Mouse (Mus musculus) left cerebral cortex, postnatal 4 days (tissue): Measurements from ENCODE around the gene Uqcc1. TPM values are rescaled to one million over a fixed set of nuclear protein-coding genes. Genes with fewer than 3 reads are reported as not detected.
"Not testable (repeated sequence)": the region's sequence is repeated elsewhere in the genome, so short reads cannot be mapped to it uniquely, and the experiment has no call there.

Experiments used
- DNase-seq: peaks from one replicate; pipeline ENCODE4 v3.0.0-alpha.2; 2022
- intact Hi-C: fragments of 180-260 bp; cut with DNase I; formaldehyde crosslinking; loops from one replicate; pipeline ENCODE4 v1.15.1; 2025
- total RNA-seq, 2 experiments: library from RNA; stranded (reverse); gene quantifications; 2 replicates each; pipeline ENCODE4 v1.2.3; 2021

Uqcc1 gene
- total RNA-seq, 2 experiments from 2014 or later = 42.3 to 43.7 TPM

DNA sequence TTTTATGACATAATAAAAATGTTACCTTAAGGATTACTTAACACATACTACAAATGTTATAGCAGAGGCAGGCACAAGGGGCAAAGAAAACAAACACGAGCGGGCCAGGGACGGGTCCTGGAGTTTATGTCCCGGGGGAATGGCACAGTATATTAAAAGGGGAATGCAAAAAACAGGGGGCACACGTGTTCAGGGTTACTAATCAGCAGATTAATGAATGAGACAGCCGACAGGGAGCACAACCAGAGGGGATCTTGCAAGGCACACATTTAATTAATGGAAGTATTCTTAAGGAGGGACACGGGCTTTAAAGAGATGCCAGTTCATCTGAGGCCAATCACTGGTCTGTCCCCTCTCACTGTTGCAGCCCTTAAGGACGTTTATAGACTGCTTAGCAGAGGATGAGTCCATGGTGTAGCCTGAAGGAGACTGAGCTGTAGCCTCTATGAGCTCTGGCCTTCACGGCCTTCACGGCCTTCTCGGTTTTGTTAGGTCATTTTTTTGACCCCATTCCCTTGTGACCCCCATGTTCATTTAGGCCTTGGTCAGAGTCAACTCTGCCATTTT, 66.7 kb downstream of the Uqcc1 start:
- intact Hi-C loops = no loop called here
- no peak for DNase-seq

DNA sequence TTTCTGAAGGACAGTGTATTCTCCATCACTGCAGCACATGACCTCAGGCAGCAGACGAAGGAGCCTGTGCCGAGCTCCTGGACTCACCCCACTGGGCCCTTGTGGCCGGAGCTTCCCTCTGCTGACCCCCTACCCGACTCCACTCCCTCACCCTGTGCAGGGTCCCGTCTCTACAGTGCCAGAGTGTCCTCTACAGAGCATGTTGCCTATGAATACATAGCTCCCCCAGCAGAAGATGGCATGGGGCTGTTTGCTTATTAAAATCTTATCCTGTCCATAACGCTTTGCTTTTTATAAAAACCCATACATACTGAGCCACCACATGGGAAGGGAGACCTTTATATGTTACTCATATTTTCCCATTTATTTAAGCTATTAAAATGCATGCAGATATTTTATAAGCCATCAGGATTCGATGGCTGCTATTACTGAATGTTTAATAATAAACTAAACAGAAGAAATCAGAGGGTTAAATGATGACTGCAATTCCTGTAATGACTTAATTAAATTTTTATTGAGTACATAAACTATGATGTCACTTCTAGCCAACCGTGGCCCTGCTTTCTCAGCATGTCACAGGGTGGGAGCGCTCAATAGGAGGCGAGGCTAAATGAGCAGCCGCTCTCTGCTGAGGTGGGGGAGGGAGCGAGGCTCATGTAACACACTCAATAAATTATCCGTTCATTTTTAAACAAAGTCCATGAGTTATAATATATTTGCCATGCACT, 67.4 kb downstream of the Uqcc1 start:
- intact Hi-C loops = no loop called here
- DNase-seq = peak; percentile 36

GRCm38 (mm10) chr2:155861581-155861980, 68.5 kb downstream of the Uqcc1 start:
- intact Hi-C loops = no loop called here
- DNase-seq = no peak

GRCm38 (mm10) chr2:155860102-155860501, 70.0 kb downstream of the Uqcc1 start:
- intact Hi-C loops = no loop called here
- no peak for DNase-seq

GRCm38 (mm10) chr2:155852536-155852935, 77.6 kb downstream of the Uqcc1 start:
- no peak for DNase-seq
- intact Hi-C loops = no loop called here

GRCm38 (mm10) chr2:155850120-155850519, 80.0 kb downstream of the Uqcc1 start:
- no peak for DNase-seq
- intact Hi-C loops = no loop called here

- intact Hi-C loops = loop anchor here (5.0 kb wide), 1 partner anchor 98 kb away; the partner anchor contains the start of gene Gdf5
- DNase-seq = no peak
Observed at GRCm38 (mm10) chr2:155849464-155849863, 80.6 kb downstream of the Uqcc1 start.

DNA sequence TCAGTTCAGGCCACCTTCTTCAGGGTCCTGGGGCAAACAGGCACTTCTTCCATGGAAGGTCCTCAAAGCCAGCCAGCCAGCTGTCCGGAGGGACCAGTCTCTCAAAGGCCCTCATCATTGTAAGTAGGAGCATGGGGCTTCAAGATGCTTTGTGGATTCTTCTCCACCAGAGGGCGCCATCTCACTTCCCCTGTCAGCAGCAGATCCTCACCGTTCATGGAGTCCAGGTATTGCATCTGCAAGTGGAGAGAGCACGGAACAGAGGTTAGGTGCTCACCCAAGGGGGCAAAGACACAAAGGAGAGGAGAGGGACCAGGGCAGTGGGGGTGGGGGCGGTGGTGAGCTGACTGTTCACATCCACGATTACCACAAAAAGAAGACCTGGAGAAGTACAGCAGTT, 81.8 kb downstream of the Uqcc1 start:
- intact Hi-C loops = loop anchor here (5.0 kb wide), 1 partner anchor 99 kb away; the partner anchor contains the start of gene Gdf5
- DNase-seq = peak; percentile 83

DNA sequence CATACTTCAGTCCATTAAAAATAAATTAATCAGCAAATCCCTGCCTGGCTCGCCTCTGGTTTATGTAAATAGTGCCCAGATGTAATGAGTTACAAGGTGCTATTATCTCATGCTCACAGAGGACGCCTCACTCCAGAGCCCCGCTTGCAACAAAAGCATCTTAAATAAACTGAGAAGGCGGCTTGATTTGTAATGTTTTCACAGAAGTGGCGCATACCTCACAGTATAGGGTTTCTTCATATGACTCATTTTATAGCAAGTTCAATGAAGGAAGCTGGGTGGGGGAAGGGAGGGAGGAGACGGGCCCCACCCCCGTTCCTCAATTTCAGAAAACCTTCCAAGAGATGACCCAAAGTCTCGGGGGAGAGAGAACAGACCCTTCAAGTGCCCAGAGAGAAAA, 83.2 kb downstream of the Uqcc1 start:
- no peak for DNase-seq
- intact Hi-C loops = loop anchor here (5.0 kb wide), 1 partner anchor 100 kb away; the partner anchor contains the start of gene Gdf5

DNA sequence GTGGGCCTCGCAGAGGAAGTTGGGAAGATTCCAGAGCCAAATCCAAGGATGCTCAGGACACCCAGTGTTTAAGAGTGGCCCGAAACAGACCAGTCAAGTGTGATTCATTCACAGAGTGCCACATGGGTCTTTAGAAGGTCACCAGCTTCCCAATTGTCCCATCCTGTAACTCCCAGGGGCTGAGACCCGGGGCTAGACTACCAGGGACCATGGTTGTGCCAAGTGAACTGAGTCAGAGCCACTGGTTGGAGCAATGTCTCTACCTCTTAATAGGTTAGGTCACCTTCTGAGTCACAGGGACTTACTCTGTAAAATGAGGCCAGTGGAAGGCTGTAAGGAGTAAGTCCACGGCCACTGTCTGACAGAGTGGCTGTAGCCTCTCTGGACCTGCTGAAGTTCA, 91.1 kb downstream of the Uqcc1 start:
- intact Hi-C loops = no loop called here
- DNase-seq = no peak

DNA sequence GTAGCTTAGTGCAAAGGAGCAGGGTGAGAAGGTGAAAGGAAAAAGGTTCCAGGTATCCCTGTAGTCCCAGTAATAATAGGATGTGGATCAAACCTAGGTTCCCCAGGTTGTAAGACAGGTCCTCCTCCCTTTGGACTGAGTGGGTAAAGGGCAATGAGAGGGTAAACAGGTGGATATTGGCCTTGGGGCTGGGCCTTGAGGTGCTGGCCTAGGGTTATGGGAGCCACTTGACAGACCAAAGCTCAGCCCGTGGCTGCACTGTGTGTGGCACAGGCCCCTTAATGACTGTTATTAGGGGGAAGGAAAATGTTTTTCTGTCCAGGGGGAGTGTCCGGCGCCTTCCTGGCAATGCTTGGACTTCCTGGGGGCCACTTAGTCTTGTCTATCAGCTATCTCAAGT, 92.1 kb downstream of the Uqcc1 start:
- intact Hi-C loops = no loop called here
- no peak for DNase-seq

- intact Hi-C loops = no loop called here
- no peak for DNase-seq
Observed at GRCm38 (mm10) chr2:155834732-155835131, 95.4 kb downstream of the Uqcc1 start, which contains the start of gene Fam83c. Gene Fam83c, minus strand, starts transcription at chr2:155834854.

GRCm38 (mm10) chr2:155832087-155832486, 98.0 kb downstream of the Uqcc1 start:
- intact Hi-C loops, DNase-seq: not testable (repeated sequence)

DNA sequence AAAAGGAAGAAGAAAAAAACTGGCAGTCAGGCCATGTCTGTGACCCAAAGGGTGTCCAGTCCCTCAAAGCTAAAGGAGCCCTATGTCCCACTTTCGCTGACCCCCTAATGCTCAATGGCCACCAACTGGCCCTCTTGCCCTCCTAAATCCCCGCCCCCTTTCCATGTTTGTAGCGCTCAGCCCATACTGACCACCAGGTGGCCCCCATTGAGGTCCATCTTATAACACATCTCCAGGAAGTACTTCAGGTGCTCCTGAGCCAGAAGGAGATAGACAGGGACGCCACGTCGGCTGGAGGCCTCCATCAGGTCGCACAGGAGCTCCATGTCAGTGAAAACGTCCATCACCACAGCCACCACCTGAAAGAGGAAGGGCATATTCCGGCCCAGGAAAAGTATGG, 98.8 kb downstream of the Uqcc1 start:
- no peak for DNase-seq

DNA sequence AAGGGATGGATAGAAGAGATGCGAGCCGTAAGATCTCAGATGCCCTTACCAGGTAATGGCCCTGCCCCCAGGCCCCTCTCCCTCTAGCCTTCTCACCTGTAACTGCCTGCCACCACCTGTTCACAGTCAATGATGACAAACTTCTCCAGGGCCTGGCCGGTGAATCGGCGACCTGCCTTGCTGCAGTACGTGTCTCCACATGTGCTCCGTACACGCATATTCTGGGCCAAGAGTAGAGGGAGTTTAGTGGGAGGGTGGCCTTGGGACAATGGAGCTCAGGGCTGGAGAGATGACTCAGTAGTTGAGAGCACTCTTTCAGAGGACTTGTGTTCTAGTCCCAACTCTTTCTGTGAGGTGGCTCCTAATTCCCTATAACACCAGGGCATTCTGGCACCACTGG, 99.3 kb downstream of the Uqcc1 start:
- intact Hi-C loops = no loop called here
- no peak for DNase-seq

More for the DNA sequence above, 98.8 kb downstream of the Uqcc1 start:
- intact Hi-C loops = no loop called here

DNA sequence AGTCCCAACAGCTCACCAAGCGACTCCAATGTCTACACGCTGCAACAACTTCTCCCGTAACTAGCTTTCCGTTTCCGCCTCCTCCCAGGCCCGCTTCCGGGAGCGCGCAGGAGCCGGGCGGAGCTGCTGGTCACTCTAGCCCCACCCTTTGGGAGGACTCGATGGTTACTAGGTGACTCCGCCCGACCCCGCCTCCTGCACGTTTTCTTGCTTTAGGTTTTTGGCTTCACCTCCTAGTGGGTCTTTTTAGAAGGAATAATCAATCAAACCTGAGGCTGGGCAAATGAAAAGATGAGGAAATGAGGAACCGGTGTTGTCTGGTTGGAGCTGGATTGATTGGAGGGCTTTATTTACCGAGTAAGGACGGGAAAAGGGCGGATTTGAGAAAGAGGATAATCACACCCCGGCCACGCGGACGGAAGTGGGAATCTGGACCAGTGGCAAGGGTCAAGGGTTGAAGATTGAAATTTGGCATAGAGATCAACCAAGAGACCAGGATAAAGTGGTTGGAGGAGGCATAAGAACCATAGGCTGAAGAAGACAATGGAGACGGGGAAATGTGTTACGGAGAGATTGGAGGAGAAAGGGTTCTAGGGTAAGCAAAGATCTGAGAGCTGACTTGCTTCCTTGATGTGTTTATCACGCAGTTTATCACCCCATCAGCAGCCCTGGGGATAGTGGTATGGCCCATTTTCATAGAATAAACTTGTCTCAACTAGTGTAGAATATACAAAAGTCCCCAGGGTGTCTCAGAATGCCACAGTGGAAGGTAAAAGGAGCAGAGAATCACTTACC, 103.3 kb downstream of the Uqcc1 start, which contains the start of gene Eif6:
Gene Eif6 (minus strand): TSS at position 296 of the 795 bp plus-strand sequence.
- DNase-seq = peak; percentile 85
- intact Hi-C loops = no loop called here

- DNase-seq = no peak
- intact Hi-C loops = no loop called here
Observed at GRCm38 (mm10) chr2:155825904-155826629, 104.0 kb downstream of the Uqcc1 start.

DNA sequence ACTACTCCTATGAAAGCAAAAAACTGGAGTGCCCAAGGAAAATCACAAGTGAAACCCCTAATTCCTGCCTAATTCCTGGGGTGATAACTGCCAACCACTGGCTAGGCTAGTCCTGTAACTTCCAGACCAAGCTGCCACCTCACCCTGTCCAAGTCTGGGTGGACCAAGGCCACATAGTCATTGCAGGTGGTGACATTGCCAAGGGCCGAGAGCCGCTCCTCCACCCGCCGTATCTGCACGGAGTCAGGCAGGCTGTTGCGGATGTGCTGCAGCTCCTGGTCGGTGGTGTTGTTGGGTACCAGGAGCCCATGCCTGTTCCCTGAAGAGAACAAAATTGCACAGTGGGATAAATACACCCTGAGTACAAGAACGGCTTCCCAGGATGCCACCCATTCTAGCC, 106.4 kb downstream of the Uqcc1 start:
- no peak for DNase-seq
- intact Hi-C loops = no loop called here

GRCm38 (mm10) chr2:155820779-155821178, 109.3 kb downstream of the Uqcc1 start:
- intact Hi-C loops = no loop called here
- no peak for DNase-seq

GRCm38 (mm10) chr2:155819449-155820251, 110.5 kb downstream of the Uqcc1 start:
- DNase-seq = peak; percentile 32
- intact Hi-C loops = no loop called here

GRCm38 (mm10) chr2:155819392-155819448, 110.9 kb downstream of the Uqcc1 start, which contains the start of gene BC029722:
Gene BC029722, minus strand, starts transcription at chr2:155819426.
- intact Hi-C loops = no loop called here
- no peak for DNase-seq
